Mouse (Mus musculus) c-Kit-negative CD71-positive TER-119-positive erythroid progenitor cells, embryonic 14.5 days (primary cell): ENCODE measurements around the gene Fiz1.

ENCODE experiments used
- DNase-seq: peaks from one replicate; pipeline ENCODE4 v3.0.0-alpha.2; 2013; ENCODE audit warnings: low read depth, low spot score

Fiz1 gene

GRCm38 (mm10) chr7:5014251-5015117 is at the start of gene Fiz1, which contains the start of gene Zfp524:
TSS of gene Fiz1 (minus strand) at chr7:5014697.
TSS of gene Zfp524 (plus strand) at chr7:5014415.
- DNase-seq, result peak; percentile 96

- no peak for DNase-seq
These were observed 48.0 kb upstream of the Fiz1 start for GRCm38 (mm10) chr7:5062360-5063001.

- DNase-seq, result peak; percentile 76
These were observed 47.4 kb upstream of the Fiz1 start, which contains the start of gene U2af2 for GRCm38 (mm10) chr7:5061774-5062359. TSS of gene U2af2 (plus strand) at chr7:5062143.

DNA sequence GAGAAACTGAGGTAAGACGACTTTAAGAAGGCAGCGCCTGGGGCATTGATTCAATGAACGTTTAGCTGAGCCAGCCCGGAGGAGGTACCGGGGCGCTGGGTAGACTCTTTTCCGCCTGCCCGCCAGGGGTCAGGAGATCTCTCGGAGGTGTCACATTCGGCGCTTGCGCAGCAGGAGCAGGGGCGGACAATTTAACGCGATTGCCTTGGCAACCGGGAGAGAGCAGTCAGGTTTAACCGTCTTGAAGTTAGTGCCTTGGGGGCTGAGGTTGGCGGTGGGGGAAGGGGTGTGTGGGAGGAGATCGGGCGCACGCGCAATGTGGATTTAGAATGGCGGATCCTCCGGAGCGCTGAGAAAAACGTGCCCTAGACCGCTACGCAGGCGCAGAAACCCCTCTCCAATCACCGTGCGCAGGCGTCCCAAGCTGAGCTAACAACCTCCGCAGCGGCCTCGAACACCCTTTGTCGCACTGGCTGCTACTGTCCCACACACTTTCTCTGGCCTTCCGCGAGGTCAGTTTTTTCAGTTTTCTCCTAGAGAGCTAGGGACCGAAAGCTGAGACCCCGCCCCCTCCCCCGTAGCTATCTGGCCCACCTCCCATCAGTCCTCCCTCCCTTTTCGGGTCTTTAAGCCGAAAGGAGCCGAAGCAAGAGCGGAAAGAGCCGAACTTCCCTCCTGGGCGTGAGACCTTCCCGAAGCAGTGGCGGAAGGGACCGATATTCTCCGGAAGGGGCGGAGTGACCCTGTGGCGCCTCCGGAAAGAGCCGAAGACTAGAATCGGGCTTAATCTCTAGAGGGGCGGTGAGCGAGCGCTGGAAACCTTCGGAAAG is 46.7 kb upstream of the Fiz1 start:
- DNase-seq, result peak; percentile 92

DNA sequence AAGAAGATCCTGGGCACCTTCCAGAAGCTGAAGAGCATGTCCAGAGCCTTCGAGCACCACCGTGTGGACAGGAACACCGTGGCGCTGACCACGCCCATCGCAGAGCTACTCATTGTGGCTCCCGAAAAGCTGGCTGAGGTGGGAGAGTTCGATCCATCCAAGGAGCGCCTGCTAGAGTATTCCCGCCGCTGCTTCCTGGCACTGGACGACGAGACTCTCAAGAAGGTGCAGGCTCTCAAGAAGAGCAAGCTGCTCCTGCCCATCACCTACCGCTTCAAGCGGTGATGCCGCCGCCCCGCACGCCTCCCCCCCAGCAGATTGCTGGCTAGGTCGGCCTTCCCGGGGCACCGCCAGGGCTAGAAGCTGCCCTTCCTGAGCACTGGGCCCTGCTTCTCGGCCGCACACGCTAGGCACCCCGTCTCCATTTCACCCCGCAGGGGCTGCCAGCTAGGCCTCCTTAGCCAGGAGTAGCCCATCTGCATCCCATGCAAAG is 45.8 kb upstream of the Fiz1 start:
- DNase-seq, result no peak

DNA sequence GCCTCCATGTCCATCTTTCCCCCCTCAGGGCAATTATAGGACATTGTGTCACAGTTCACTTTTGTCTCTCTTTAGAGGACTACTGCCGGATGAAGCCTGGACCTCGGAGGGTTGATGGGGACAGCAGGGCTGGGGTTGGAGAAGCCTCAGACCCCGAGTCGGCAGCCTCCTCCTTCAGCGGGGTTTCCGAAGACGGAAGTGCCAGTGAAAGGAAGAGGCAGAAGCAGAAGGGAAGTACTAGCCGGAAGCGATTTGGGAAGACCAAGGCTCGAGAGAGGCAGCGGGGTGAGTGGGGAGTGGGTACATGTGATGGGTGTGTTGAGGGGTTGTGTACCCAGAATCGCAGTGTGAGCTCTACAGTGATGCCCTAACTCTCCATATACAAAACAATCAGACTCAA is 44.9 kb upstream of the Fiz1 start:
- no peak for DNase-seq

- DNase-seq, result no peak
These were observed 44.1 kb upstream of the Fiz1 start for GRCm38 (mm10) chr7:5058631-5059030.

DNA sequence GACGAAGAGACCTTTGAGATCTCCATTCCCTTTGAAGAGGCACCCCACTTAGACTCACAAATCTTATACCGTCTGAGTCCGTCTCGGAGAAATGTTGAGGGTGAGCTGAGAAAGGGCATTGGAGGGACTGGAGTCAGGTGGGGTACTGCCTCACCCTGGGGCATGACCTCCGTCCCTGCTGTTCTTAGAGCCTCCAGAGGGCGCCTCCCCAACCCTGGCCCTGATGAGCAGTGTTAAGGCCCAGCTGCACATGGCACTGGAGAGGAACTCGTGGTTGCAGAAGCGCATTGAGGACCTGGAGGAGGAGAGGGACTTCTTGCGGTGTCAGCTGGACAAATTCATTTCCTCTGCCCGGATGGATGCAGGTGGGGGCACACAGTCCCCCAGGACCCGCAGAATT is 43.3 kb upstream of the Fiz1 start:
- DNase-seq, result no peak

DNA sequence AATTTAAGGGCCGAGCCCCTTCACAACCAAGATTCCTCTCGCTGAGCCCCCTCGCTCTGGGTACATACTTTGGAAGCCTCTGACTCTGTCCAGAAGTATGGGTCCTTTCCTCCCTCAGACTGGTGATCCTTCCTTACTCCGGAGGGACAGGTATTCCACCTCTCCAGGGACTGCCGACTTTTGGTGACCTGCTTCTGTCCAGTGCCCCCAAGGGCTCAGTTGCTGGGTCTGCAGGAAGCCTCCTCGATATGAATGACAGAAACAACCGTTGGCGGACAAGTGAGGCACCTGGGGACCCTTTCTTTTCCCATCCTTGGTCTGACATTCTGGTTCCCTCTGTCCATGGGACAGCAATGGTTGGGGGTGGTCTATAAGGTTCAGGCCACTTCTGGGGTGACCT is 42.9 kb upstream of the Fiz1 start:
- DNase-seq, result no peak

GRCm38 (mm10) chr7:5056651-5057263 is 42.3 kb upstream of the Fiz1 start:
- DNase-seq, result no peak

GRCm38 (mm10) chr7:5053456-5054179 is 39.1 kb upstream of the Fiz1 start:
- no peak for DNase-seq

- no peak for DNase-seq
These were observed 38.4 kb upstream of the Fiz1 start for GRCm38 (mm10) chr7:5052931-5053343.

- DNase-seq, result no peak
These were observed 37.9 kb upstream of the Fiz1 start for GRCm38 (mm10) chr7:5052438-5052837.

GRCm38 (mm10) chr7:5051193-5052192 is 37.0 kb upstream of the Fiz1 start, which contains the start of gene Zfp580:
TSS of gene Zfp580 (plus strand) at chr7:5051538.
- no peak for DNase-seq

- DNase-seq, result no peak
These were observed 32.8 kb upstream of the Fiz1 start for GRCm38 (mm10) chr7:5047313-5047712.

GRCm38 (mm10) chr7:5046112-5046511 is 31.6 kb upstream of the Fiz1 start:
- no peak for DNase-seq

DNA sequence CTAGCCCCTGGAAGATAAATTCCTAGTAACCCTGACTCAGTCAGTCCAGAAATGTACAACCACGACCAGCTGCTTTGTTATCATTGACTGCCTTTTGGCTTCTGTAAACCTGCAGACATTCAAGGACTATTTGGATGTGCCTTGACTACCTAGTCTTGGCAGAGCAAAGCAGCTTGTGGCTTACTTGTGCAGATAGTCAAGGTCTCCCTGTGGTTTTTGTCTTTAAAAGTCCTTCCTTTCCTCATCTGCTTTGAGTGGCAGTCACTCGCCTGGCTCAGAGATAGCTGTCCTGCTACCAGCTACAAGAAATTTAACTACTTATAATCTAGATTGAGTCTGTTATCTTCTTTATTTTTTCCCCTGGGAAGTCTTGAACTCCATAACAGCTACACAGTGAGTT is 30.5 kb upstream of the Fiz1 start:
- DNase-seq, result no peak

DNA sequence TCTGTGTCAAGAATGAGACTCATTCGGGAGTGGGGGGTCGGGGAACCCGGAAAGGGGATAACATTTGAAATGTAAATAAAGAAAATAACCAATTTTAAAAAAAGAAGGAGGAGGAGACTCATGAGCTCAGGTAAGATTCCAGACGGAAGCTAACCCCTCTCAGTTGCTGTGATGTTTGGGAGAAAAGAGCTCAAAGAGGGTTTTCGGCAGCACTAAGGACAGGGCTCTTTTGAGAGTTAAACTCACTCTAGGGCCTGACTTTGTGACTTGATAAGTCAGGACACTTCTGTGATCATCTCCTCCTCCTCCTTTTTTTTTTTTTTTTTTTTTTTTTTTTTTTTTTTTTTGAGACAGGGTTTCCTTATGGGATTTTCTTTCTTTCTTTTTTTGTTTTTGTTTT is 24.4 kb upstream of the Fiz1 start:
- no peak for DNase-seq

DNA sequence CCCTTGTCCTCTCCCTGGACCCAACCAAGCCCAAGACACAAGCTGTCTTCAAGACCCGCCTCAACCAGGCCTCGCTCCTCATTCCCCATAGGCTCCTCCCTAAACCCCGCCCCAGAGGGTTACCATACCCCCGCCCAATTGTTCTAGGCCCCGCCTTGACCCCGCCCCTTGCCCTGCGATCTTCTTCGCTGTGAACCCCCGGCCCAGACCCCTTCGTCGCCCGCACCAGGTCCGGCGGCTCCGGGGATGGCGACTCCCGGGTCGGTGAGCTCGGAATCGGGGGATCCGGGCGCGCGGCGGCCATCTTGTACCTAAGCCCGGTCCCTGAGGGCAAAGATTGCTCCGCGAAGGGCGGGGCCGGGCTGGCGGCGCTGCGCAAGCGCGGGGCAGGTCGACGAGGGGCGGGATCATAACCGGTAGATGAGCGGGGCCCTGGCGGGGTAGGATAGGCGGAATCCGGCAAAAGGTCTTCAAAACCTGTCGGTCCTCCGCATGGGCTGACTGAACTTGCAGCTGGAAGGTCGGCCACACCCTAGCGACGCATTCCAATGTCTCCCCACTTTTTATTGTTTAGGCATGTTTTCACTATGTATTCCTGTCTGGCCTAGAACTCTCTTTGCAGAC is 23.7 kb upstream of the Fiz1 start, which contains the start of gene Zfp784:
TSS of gene Zfp784 (minus strand) at position 338 of the 624 bp plus-strand sequence.
- peak; percentile 87 for DNase-seq
